Mouse (Mus musculus) layer of hippocampus, postnatal 10 days (tissue): ENCODE measurements around the gene Trpm8. TPM values are rescaled to one million over a fixed set of nuclear protein-coding genes. Genes with fewer than 3 reads are reported as not detected.
A peak's percentile ranks its signal among the peaks of the same experiment; 100 is the strongest.

Source experiments
- DNase-seq, 2 experiments: peaks; one replicate each; pipeline ENCODE4 v3.0.0; 2021; ENCODE audit warnings: low spot score in 2 of 2
- total RNA-seq, 2 experiments: library from RNA; stranded (reverse); gene quantifications; 2 replicates each; pipeline ENCODE4 v1.2.3; 2021

Gene Trpm8
- total RNA-seq, 2 experiments from 2014 or later, result 0.51 to 0.71 TPM

- DNase-seq, result no peak
These were observed 31.1 kb upstream of the Trpm8 start for GRCm38 (mm10) chr1:88246386-88246785.

- DNase-seq, result no peak
These were observed 29.8 kb upstream of the Trpm8 start for GRCm38 (mm10) chr1:88247660-88248059.

GRCm38 (mm10) chr1:88248658-88249057 lies 28.8 kb upstream of the Trpm8 start:
- DNase-seq, result no peak

- DNase-seq, result no peak
These were observed 27.9 kb upstream of the Trpm8 start for GRCm38 (mm10) chr1:88249596-88249995.

- no peak for DNase-seq
These were observed 27.4 kb upstream of the Trpm8 start for GRCm38 (mm10) chr1:88250023-88250422.

GRCm38 (mm10) chr1:88253106-88253505 lies 24.4 kb upstream of the Trpm8 start:
- DNase-seq, result no peak

- DNase-seq, result no peak
These were observed 23.9 kb upstream of the Trpm8 start for GRCm38 (mm10) chr1:88253540-88253939.

GRCm38 (mm10) chr1:88254793-88255465 lies 22.5 kb upstream of the Trpm8 start:
- peak in 1 of 2 experiments; percentile 49 for DNase-seq

- DNase-seq, result no peak
These were observed 22.0 kb upstream of the Trpm8 start for GRCm38 (mm10) chr1:88255466-88255857.

GRCm38 (mm10) chr1:88255989-88256754 lies 21.3 kb upstream of the Trpm8 start:
- DNase-seq, result peak; percentile 76 to 77

GRCm38 (mm10) chr1:88256886-88257663 lies 20.4 kb upstream of the Trpm8 start:
- DNase-seq, result no peak

GRCm38 (mm10) chr1:88257681-88258080 lies 19.8 kb upstream of the Trpm8 start:
- no peak for DNase-seq

- no peak for DNase-seq
These were observed 19.1 kb upstream of the Trpm8 start for GRCm38 (mm10) chr1:88258361-88258760.

GRCm38 (mm10) chr1:88258881-88259642 lies 18.4 kb upstream of the Trpm8 start:
- peak; percentile 66 to 68 for DNase-seq

- DNase-seq, result peak in 1 of 2 experiments; percentile 52
These were observed 17.8 kb upstream of the Trpm8 start for GRCm38 (mm10) chr1:88259643-88260024.

- peak in 1 of 2 experiments; percentile 64 for DNase-seq
These were observed 17.3 kb upstream of the Trpm8 start for GRCm38 (mm10) chr1:88260114-88260513.

GRCm38 (mm10) chr1:88260604-88261377 lies 16.7 kb upstream of the Trpm8 start:
- DNase-seq, result no peak

- DNase-seq, result no peak
These were observed 15.8 kb upstream of the Trpm8 start for GRCm38 (mm10) chr1:88261706-88262105.

GRCm38 (mm10) chr1:88262255-88262654 lies 15.2 kb upstream of the Trpm8 start:
- peak; percentile 69 to 72 for DNase-seq

GRCm38 (mm10) chr1:88262961-88263360 lies 14.5 kb upstream of the Trpm8 start:
- no peak for DNase-seq
